Mouse (Mus musculus) effector memory CD4-positive, alpha-beta T cell, adult 7 months (primary cell): ENCODE results near the gene Kcnj1. TPM values are rescaled to one million over a fixed set of nuclear protein-coding genes. Genes with fewer than 3 reads are reported as not detected.

Source experiments
- polyA plus RNA-seq: library from polyadenylated mRNA; unstranded; fragments of 100-300 nt; shearing (Covaris generic); gene quantifications from one replicate; pipeline ENCODE4 v1.2.1, GENCODE M21; 2017

Kcnj1 gene
- polyA plus RNA-seq = not detected

DNA sequence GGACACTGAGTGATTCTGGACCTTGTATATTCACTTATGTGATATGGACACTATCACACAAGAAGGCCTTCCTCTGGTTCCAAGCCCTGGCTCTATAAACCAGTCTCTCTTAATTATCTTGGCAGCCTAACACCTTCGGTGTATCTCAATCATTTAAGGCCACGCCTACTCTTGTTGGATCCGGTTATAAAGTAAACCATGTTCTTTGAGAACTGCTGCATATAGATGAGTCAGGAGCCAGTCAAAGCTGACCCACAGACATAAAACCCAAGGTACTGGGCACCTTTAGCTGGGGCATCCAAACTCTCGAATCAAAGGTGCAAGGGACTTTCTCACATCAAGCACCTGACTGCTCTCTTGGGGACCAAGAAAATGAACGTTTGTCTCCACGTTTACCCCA, at the start of gene Kcnj1:
Kcnj1 (plus strand) TSS at position 292 of the 400 bp plus-strand sequence.

DNA sequence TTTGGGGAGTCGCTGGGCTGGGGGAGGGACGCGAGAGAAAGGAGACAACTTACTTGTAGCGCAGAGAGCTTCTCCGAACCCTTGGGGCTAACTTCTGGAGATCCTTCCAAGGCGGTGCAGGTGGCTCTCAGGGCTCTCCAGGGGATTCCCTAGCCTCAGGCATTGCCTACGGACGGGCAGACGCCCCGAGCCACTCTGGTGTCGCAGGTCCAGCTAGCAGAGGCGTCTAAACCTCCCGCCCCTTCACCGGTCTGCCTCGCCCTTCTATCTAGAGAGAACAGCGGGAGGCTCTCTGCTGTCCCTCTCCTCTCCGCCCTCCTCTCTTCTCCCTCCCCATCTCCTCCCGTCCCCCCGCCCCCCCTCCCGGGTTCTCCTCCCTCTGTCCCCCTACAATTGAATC, 28.2 kb upstream of the Kcnj1 start, which contains the start of gene Kcnj5:
Kcnj5 (minus strand) TSS at position 300 of the 400 bp plus-strand sequence.

Other genes starting within 250 kb of the Kcnj1 start
- gene Kcnj5, start 28.1 kb upstream of the Kcnj1 start, polyA plus RNA-seq = 0.24 TPM
- gene Fli1, start 170.4 kb downstream of the Kcnj1 start, polyA plus RNA-seq = 120 TPM